Mouse (Mus musculus) CH12.LX (cell line): ENCODE data around the gene Tsc1.

ENCODE experiments used
- CTCF ChIP-seq, 2 experiments: IDR thresholded peaks in 1 of 2; conservative IDR thresholded peaks in 1 of 2; 2 replicates each; pipeline ENCODE4 v1.5.1; 2011 to 2012; ENCODE audit warnings: low read depth in 2 of 2, low read length in 2 of 2, improper control_type of control experiment in 1 of 2, inconsistent platforms in 1 of 2, mild to moderate bottlenecking in 1 of 2, moderate library complexity in 1 of 2
- HCFC1 ChIP-seq: IDR thresholded peaks from 2 replicates; pipeline ENCODE4 v1.6.1; 2012; ENCODE audit warnings: low read depth, mild to moderate bottlenecking, inconsistent platforms, low read length, improper control_type of control experiment
- JUN ChIP-seq: IDR thresholded peaks from 2 replicates; pipeline ENCODE4 v1.6.1; 2011; ENCODE audit warnings: low read depth, mild to moderate bottlenecking, low read length, improper control_type of control experiment, moderate library complexity; ENCODE audit not compliant: insufficient read depth
- JUND ChIP-seq: conservative IDR thresholded peaks from 2 replicates; pipeline ENCODE4 v1.6.1; 2011; ENCODE audit warnings: low read depth, low read length, improper control_type of control experiment
- MXI1 ChIP-seq: IDR thresholded peaks from 2 replicates; pipeline ENCODE4 v1.6.1; 2011; ENCODE audit warnings: mild to moderate bottlenecking, low read depth, low read length, improper control_type of control experiment
- NRF1 ChIP-seq: IDR thresholded peaks from 2 replicates; pipeline ENCODE4 v1.6.1; 2014; ENCODE audit warnings: low read depth, mild to moderate bottlenecking, inconsistent platforms, low read length, improper control_type of control experiment, moderate library complexity
- POLR2A ChIP-seq: IDR thresholded peaks from 2 replicates; pipeline ENCODE4 v1.6.1; 2011; ENCODE audit warnings: low read depth, mild to moderate bottlenecking, improper control_type of control experiment, low read length
- SMC3 ChIP-seq: IDR thresholded peaks from 2 replicates; pipeline ENCODE4 v1.6.1; 2011; ENCODE audit warnings: low read depth, low read length, improper control_type of control experiment
- UBTF ChIP-seq: IDR thresholded peaks from 2 replicates; pipeline ENCODE4 v1.6.1; 2012; ENCODE audit warnings: low read depth, mild to moderate bottlenecking, inconsistent platforms, low read length, improper control_type of control experiment, moderate library complexity
- USF1 ChIP-seq: IDR thresholded peaks from 2 replicates; pipeline ENCODE4 v1.6.1; 2014; ENCODE audit warnings: low read depth, mild to moderate bottlenecking, inconsistent platforms, low read length, improper control_type of control experiment
- ZC3H11A ChIP-seq: IDR thresholded peaks from 2 replicates; pipeline ENCODE4 v1.6.1; 2012; ENCODE audit warnings: low read depth, mild to moderate bottlenecking, inconsistent platforms, low read length, improper control_type of control experiment

DNA sequence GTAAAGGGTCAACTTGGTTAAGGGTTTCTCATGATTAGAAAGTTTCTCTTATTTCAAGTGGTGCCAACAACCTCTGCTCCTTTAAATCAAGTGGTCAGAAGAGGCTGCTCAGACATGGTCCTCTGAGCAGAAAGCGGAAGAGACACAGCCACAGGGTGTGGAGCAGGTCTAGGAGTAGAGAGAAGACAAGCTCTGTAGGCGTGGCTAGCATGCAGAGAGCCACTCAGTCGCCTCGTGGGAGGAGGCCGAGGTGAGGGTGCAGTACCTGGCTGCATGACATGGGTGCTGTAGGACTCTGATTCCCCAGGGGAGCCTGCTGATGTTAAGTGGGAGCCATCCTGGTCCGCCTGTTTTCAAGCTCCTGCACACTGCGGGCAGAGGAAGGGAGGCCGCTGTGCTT is 15.2 kb downstream of the Tsc1 start:
- TF ChIP-seq JUND (no peak), SMC3 (no peak), JUN (no peak), CTCF (conservative IDR thresholded peaks at IDR 0.05 in 1 of 2, IDR thresholded peaks at IDR 0.05 in 1 of 2; ENCODE audit: low read depth in 2 of 2, low read length in 2 of 2) (no peak), NRF1 (no peak), HCFC1 (no peak), ZC3H11A (no peak), USF1 (no peak), UBTF (no peak), MXI1 (no peak), POLR2A (no peak)
